Mouse (Mus musculus) adrenal gland, postnatal 36 days (tissue): ENCODE results near the gene Dcxr. TPM values are rescaled to one million over a fixed set of nuclear protein-coding genes. Genes with fewer than 3 reads are reported as not detected.
"Not testable (repeated sequence)": the region's sequence is repeated elsewhere in the genome, so short reads cannot be mapped to it uniquely, and the experiment has no call there.

Source experiments
- DNase-seq, 2 experiments: peaks; one replicate each; pipeline ENCODE4 v3.0.0; 2021; ENCODE audit warnings: mixed read lengths in 1 of 2
- long read RNA-seq, 2 experiments: library from polyadenylated mRNA; stranded (forward); transcript quantifications; one replicate each; pipeline ENCODE4 v2.0.0; 2021; ENCODE audit warnings: borderline sequencing depth in 2 of 2
- total RNA-seq, 2 experiments: library from RNA; stranded (reverse); gene quantifications; 2 replicates each; pipeline ENCODE4 v1.2.3; 2021

Dcxr gene
- 10 to 100 TPM; 31.8 to 77.7 TPM for total RNA-seq
- long read RNA-seq, experiment 1, transcript Dcxr-202 (7 exons, 830 nt), result minor isoform, 5 of 96 reads
- long read RNA-seq, experiment 1, transcript Dcxr-201 (8 exons, 892 nt), result major isoform, 78 of 96 reads
- long read RNA-seq, experiment 1, partial matches to known transcripts, result 6 of 96 reads
- long read RNA-seq, experiment 1, other reads (novel, unspliced or antisense), result 4 of 96 reads
- long read RNA-seq, experiment 2, transcript Dcxr-201 (8 exons, 892 nt), result major isoform, 17 of 20 reads
- long read RNA-seq, experiment 2, partial matches to known transcripts, result 0 of 20 reads
- long read RNA-seq, experiment 2, other reads (novel, unspliced or antisense), result 0 of 20 reads

- DNase-seq, result peak; percentile 93 to 94
These were observed at the start of gene Dcxr for GRCm38 (mm10) chr11:120727169-120727527. Gene Dcxr (minus strand): TSS chr11:120727281.

- peak; percentile 97 for DNase-seq
These were observed 48.8 kb upstream of the Dcxr start for GRCm38 (mm10) chr11:120775774-120776469.

- DNase-seq, result peak; percentile 46 to 55
These were observed 46.5 kb upstream of the Dcxr start for GRCm38 (mm10) chr11:120773463-120774190.

- DNase-seq, result no peak
These were observed 45.7 kb upstream of the Dcxr start for GRCm38 (mm10) chr11:120772749-120773148.

- no peak for DNase-seq
These were observed 41.1 kb upstream of the Dcxr start for GRCm38 (mm10) chr11:120768206-120768605.

GRCm38 (mm10) chr11:120767023-120767422 is 39.9 kb upstream of the Dcxr start:
- DNase-seq, result not testable (repeated sequence)

- not testable (repeated sequence) for DNase-seq
These were observed 36.3 kb upstream of the Dcxr start for GRCm38 (mm10) chr11:120763121-120763999.

- not testable (repeated sequence) for DNase-seq
These were observed 35.6 kb upstream of the Dcxr start, which contains the start of gene Hmga1b for GRCm38 (mm10) chr11:120762672-120763041. Gene Hmga1b (plus strand): TSS chr11:120762794.

GRCm38 (mm10) chr11:120761811-120762671 is 35.0 kb upstream of the Dcxr start:
- peak; percentile 27 to 39 for DNase-seq

GRCm38 (mm10) chr11:120760236-120760635 is 33.2 kb upstream of the Dcxr start:
- DNase-seq, result no peak

- no peak for DNase-seq
These were observed 24.5 kb upstream of the Dcxr start for GRCm38 (mm10) chr11:120751606-120752005.

- DNase-seq, result peak; percentile 55 to 57
These were observed 22.3 kb upstream of the Dcxr start for GRCm38 (mm10) chr11:120749430-120749829.

- no peak for DNase-seq
These were observed 20.9 kb upstream of the Dcxr start for GRCm38 (mm10) chr11:120747974-120748373.

- no peak for DNase-seq
These were observed 17.1 kb upstream of the Dcxr start for GRCm38 (mm10) chr11:120744121-120744701.

GRCm38 (mm10) chr11:120740981-120741380 is 13.9 kb upstream of the Dcxr start:
- peak; percentile 70 to 71 for DNase-seq

- DNase-seq, result no peak
These were observed 9.3 kb upstream of the Dcxr start for GRCm38 (mm10) chr11:120736424-120736823.

GRCm38 (mm10) chr11:120733521-120733920 is 6.4 kb upstream of the Dcxr start:
- peak; percentile 78 to 79 for DNase-seq

- no peak for DNase-seq
These were observed 5.0 kb upstream of the Dcxr start, which contains the start of gene Cbr2 for GRCm38 (mm10) chr11:120731858-120732680. Gene Cbr2 (minus strand): TSS chr11:120732114.

GRCm38 (mm10) chr11:120731395-120731794 is 4.3 kb upstream of the Dcxr start:
- no peak for DNase-seq
